Mouse (Mus musculus) lung, adult 2 months (tissue): ENCODE data around the gene Ppp1r3d. TPM values are rescaled to one million over a fixed set of nuclear protein-coding genes. Genes with fewer than 3 reads are reported as not detected.

Experiments
- DNase-seq: peaks from one replicate; pipeline ENCODE4 v3.0.0; 2022
- H3K4me1 ChIP-seq: fragments of 200-500 bp; 2 replicates; pipeline ENCODE4 v1.6.1; 2011; ENCODE audit warnings: low read length; ENCODE audit not compliant: control insufficient read depth, insufficient read depth
- H3K4me3 ChIP-seq: fragments of 200-500 bp; replicated peaks from 2 replicates; pipeline ENCODE3; 2011; ENCODE audit warnings: low read depth, mild to moderate bottlenecking, control low read depth, low read length; ENCODE audit errors: extremely low read depth
- CTCF ChIP-seq: fragments of 200-500 bp; IDR thresholded peaks from 2 replicates; pipeline ENCODE4 v1.5.1; 2011; ENCODE audit warnings: mild to moderate bottlenecking, low read length, control low read depth; ENCODE audit not compliant: insufficient read depth
- POLR2A ChIP-seq: fragments of 200-500 bp; IDR thresholded peaks from 2 replicates; pipeline ENCODE4 v1.6.1; 2011; ENCODE audit warnings: low read depth, mild to moderate bottlenecking, control low read depth, low read length, borderline replicate concordance; ENCODE audit errors: extremely low read depth
- WGBS: fragments of 180-500 bp; shearing (Covaris S2); methylation state at CpG from one replicate; pipeline ENCODE4 v1.1.7; 2018; 5-methylcytosine and 5-hydroxymethylcytosine counted together
- polyA plus RNA-seq: library from polyadenylated mRNA; depleted of rRNA; stranded (reverse); fragments of >200 nt; gene quantifications from 2 replicates; pipeline ENCODE4 v1.2.3, GENCODE M21; 2012; rRNA removed

The Ppp1r3d gene
- polyA plus RNA-seq, 1 experiment = 6.0 TPM

GRCm38 (mm10) chr2:178420576-178420975 lies 6.3 kb upstream of the Ppp1r3d start:
- 84% methylated on average over 9 of the region's 9 CpGs for WGBS
- no peaks in the 10 kb centered on the region for H3K4me1 ChIP-seq
- TF ChIP-seq CTCF (no peak), POLR2A (no peak)
- no peak for DNase-seq
- H3K4me3 ChIP-seq = no peak overlapping the region

- Histone ChIP-seq H3K4me1 (peaks cover 7% of the 10 kb centered on the region), H3K4me3 (no peak overlapping the region)
- TF ChIP-seq CTCF (no peak), POLR2A (no peak)
- DNase-seq = no peak
- WGBS = 80% methylated on average over 4 of the region's 4 CpGs
Measured at GRCm38 (mm10) chr2:178416970-178417369, 2.7 kb upstream of the Ppp1r3d start.

- Histone ChIP-seq H3K4me1 (peaks cover 7% of the 10 kb centered on the region), H3K4me3 (peak overlapping the region; percentile 12)
- no peak for DNase-seq
- TF ChIP-seq CTCF (no peak), POLR2A (no peak)
- WGBS = 61% methylated on average over 13 of the region's 13 CpGs
Measured at GRCm38 (mm10) chr2:178416427-178416826, 2.2 kb upstream of the Ppp1r3d start.

- H3K4me1 ChIP-seq = peaks cover 7% of the 10 kb centered on the region
- H3K4me3 ChIP-seq = no peak overlapping the region
- WGBS = 26% methylated on average over 3 of the region's 3 CpGs
- TF ChIP-seq POLR2A (no peak), CTCF (no peak)
- DNase-seq = no peak
Measured at GRCm38 (mm10) chr2:178415150-178415448, 827 bp upstream of the Ppp1r3d start.

- no peak for TF ChIP-seq CTCF
- peak overlapping the region; percentile 85 for H3K4me3 ChIP-seq
- peaks cover 7% of the 10 kb centered on the region for H3K4me1 ChIP-seq
- peak; percentile 19 for DNase-seq
- 20% methylated on average over 75 of the region's 75 CpGs for WGBS
Measured at GRCm38 (mm10) chr2:178413481-178414260, 601 bp downstream of the Ppp1r3d start.

GRCm38 (mm10) chr2:178413081-178413480 lies 1.2 kb downstream of the Ppp1r3d start:
- WGBS = 67% methylated on average over 13 of the region's 13 CpGs
- TF ChIP-seq CTCF (no peak), POLR2A (no peak)
- Histone ChIP-seq H3K4me3 (no peak overlapping the region), H3K4me1 (peaks cover 7% of the 10 kb centered on the region)
- no peak for DNase-seq

- no peak for DNase-seq
- TF ChIP-seq CTCF = no peak
- TF ChIP-seq POLR2A = no peak
- Histone ChIP-seq H3K4me3 (no peak overlapping the region), H3K4me1 (peaks cover 7% of the 10 kb centered on the region)
- WGBS = 48% methylated on average over 6 of the region's 6 CpGs
Measured at GRCm38 (mm10) chr2:178412598-178412997, 1.7 kb downstream of the Ppp1r3d start.

- H3K4me1 ChIP-seq = peaks cover 7% of the 10 kb centered on the region
- no peak for DNase-seq
- H3K4me3 ChIP-seq = no peak overlapping the region
- 71% methylated on average over 6 of the region's 6 CpGs for WGBS
- TF ChIP-seq POLR2A = no peak
- TF ChIP-seq CTCF = no peak
Measured at GRCm38 (mm10) chr2:178410286-178410685, 4.0 kb downstream of the Ppp1r3d start.

GRCm38 (mm10) chr2:178409024-178409423 lies 5.2 kb downstream of the Ppp1r3d start:
- Histone ChIP-seq H3K4me3 (no peak overlapping the region), H3K4me1 (peaks cover 7% of the 10 kb centered on the region)
- no peak for TF ChIP-seq POLR2A
- TF ChIP-seq CTCF = no peak
- no peak for DNase-seq
- 29% methylated on average over 1 of the region's 1 CpGs for WGBS

GRCm38 (mm10) chr2:178407053-178407815 lies 7.0 kb downstream of the Ppp1r3d start, which contains the start of gene Sycp2:
Gene Sycp2, minus strand, starts transcription at chr2:178407685.
- DNase-seq = no peak
- TF ChIP-seq POLR2A = no peak
- TF ChIP-seq CTCF = no peak
- 84% methylated on average over 52 of the region's 52 CpGs for WGBS
- no peaks in the 10 kb centered on the region for H3K4me1 ChIP-seq
- no peak within 1 kb of the TSS for H3K4me3 ChIP-seq

Other genes with a start within 250 kb of the Ppp1r3d start
- gene Sycp2, start 6.8 kb downstream of the Ppp1r3d start, polyA plus RNA-seq = 0.04 TPM in 1 of 2 replicates, not detected in the other
- 2.4 and 3.3 TPM in 2 replicates for gene Fam217b, start 52 bp upstream of the Ppp1r3d start, polyA plus RNA-seq
- 0.50 and 0.63 TPM in 2 replicates for gene Cdh26, start 16.1 kb upstream of the Ppp1r3d start, polyA plus RNA-seq